Mouse (Mus musculus): ENCODE data around the gene Zbtb6. TPM values are rescaled to one million over a fixed set of nuclear protein-coding genes. Genes with fewer than 3 reads are reported as not detected.
A peak's percentile ranks its signal among the peaks of the same experiment; 100 is the strongest.

Zbtb6 gene
- 7.4 and 8.0 TPM in 2 replicates for polyA plus RNA-seq (2012; rRNA removed)

DNA sequence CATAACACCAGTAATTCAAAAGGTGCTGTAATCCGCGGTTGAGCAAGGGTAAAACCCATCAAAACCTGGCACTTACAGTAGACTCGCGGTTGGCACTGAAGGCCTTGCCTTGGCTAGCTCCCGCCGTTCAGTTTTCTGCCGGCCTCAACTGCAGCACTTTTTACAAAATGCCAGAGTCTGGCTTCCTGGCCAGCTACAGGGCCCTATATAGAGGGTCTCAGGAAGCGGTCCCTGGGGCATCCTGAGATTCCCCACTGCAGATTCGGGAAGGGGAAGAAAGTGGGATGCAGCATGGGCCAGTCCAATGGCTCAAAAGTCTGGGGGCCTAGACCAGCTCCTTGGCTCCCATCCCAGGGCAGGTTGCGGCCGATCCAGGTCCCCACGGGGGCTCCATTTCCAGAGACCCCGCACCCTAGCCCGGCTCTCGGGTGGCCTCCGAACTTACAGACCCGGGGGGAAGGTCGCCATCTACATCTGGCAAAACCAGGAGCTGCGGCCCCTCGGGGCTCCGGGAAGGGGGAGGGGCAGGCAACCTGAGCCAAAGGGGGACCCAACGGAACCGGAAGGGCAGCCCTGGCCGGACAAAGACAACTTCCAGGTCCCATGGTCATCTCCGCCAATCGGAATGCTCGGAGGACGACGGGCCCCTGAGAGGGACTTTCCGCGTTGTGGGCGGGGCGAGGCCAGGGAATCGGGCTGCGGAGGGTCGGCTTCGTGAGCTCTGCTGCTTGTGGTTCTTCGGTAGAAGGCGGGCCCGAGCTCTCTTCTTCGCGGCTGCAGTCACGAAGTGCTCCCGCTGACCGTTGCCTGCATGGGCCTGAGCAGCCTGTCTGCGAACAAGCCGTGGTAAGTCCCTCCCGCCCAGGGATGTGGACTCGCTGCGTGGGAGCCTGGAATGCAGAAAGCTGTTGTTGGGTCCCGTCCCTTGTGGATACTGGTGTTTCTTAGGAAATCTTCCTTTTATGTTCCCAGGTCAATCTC, at the start of gene Zbtb6, which contains the start of the genes Zbtb26 and Rabgap1:
Gene Zbtb6 (minus strand): TSS at position 561 of the 981 bp plus-strand sequence.
Gene Zbtb26 (minus strand): TSS at position 525 of the 981 bp plus-strand sequence.
Gene Rabgap1 (plus strand): TSS at position 669 of the 981 bp plus-strand sequence.
- H3K27ac ChIP-seq (ENCODE audit: insufficient read depth, low read length) = peak within 1 kb of the TSS; percentile 80
- TF ChIP-seq CTCF (IDR thresholded peaks at IDR 0.05; ENCODE audit: borderline replicate concordance, insufficient read depth, low read depth, low read length) (no peak), POLR2A (IDR thresholded peaks at IDR 0.05; ENCODE audit: borderline replicate concordance, insufficient read depth, low read length) (peak; percentile 84)
- under 1% methylated on average over 51 of the region's 51 CpGs for WGBS
- no peaks in the 10 kb centered on the region for H3K27me3 ChIP-seq (ENCODE audit: control insufficient read depth, insufficient read depth, low read length)
- H3K4me1 ChIP-seq (ENCODE audit: control insufficient read depth, insufficient read depth, low read length) = no peaks in the 10 kb centered on the region
- DNase-seq = peak; percentile 95
- peak within 1 kb of the TSS; percentile 78 for H3K4me3 ChIP-seq (replicated peaks; ENCODE audit: insufficient read depth, low read depth, low read length)

DNA sequence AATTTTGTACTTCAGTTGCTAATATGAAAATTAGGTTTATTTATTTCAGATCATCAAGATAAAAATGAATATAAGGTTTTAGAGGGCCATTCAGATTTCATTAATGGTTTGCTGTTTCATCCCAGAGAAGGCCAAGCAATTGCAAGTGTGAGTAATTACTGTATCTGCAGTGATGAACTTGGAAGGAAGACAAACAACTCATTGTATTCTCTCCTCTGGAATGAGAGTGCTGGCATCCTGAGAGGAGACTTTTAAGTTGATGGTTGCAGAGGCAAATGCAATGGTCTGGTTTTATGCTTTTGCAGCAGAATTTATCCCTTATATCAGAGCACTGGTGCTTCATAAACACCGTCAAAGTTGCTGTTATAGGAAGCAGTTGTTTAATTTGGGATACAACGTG, 46.0 kb upstream of the Zbtb6 start:
- DNase-seq = no peak
- no peaks in the 10 kb centered on the region for H3K4me1 ChIP-seq (ENCODE audit: control insufficient read depth, insufficient read depth, low read length)
- no peaks in the 10 kb centered on the region for H3K27me3 ChIP-seq (ENCODE audit: control insufficient read depth, insufficient read depth, low read length)
- TF ChIP-seq POLR2A (IDR thresholded peaks at IDR 0.05; ENCODE audit: borderline replicate concordance, insufficient read depth, low read length) (no peak), CTCF (IDR thresholded peaks at IDR 0.05; ENCODE audit: borderline replicate concordance, insufficient read depth, low read depth, low read length) (no peak)
- H3K27ac ChIP-seq (ENCODE audit: insufficient read depth, low read length) = no peak overlapping the region
- whole genome bisulfite sequencing = 98% methylated on average over 2 of the region's 2 CpGs
- no peak overlapping the region for H3K4me3 ChIP-seq (replicated peaks; ENCODE audit: insufficient read depth, low read depth, low read length)

DNA sequence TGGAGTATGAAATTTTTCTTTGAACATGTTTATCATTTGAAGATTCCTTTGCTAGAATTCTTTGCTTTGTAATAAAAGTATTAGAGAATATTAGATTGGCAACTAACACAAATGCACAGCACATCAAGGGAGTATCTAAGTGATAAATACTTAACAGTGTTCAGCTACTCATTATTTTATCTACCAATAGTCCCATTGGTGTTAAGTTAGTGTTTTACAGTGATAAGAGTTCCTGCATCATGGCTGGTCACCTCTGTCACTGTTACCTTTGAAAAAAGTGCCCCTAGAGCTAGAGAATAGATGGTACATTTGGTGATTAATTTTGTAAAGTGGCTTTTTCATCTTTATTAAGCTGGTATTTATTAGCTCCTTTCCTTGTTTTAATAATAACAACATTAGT, 43.4 kb upstream of the Zbtb6 start:
- Histone ChIP-seq H3K4me1 (ENCODE audit: control insufficient read depth, insufficient read depth, low read length) (no peaks in the 10 kb centered on the region), H3K4me3 (replicated peaks; ENCODE audit: insufficient read depth, low read depth, low read length) (no peak overlapping the region), H3K27me3 (ENCODE audit: control insufficient read depth, insufficient read depth, low read length) (no peaks in the 10 kb centered on the region), H3K27ac (ENCODE audit: insufficient read depth, low read length) (no peak overlapping the region)
- TF ChIP-seq CTCF (IDR thresholded peaks at IDR 0.05; ENCODE audit: borderline replicate concordance, insufficient read depth, low read depth, low read length) (no peak), POLR2A (IDR thresholded peaks at IDR 0.05; ENCODE audit: borderline replicate concordance, insufficient read depth, low read length) (no peak)
- no peak for DNase-seq

DNA sequence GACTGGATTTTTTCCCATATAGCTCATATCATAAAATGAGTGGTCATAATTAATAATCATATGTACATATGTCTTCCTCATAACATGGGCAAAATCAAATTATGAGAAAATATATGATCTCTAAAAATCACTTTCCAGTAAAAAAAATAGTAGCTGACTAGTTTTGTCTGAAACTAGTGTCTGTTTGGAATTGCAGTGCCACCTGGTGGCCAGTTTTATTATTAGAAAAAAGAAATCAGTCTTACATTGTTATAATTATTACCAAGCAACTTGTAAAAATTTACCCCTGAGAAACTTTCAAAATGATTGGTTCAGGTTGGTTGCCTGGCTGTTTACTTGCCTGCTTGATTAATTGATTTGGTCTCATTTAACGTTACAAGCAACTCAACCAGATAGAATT, 42.4 kb upstream of the Zbtb6 start:
- Histone ChIP-seq H3K4me1 (ENCODE audit: control insufficient read depth, insufficient read depth, low read length) (no peaks in the 10 kb centered on the region), H3K4me3 (replicated peaks; ENCODE audit: insufficient read depth, low read depth, low read length) (no peak overlapping the region), H3K27ac (ENCODE audit: insufficient read depth, low read length) (no peak overlapping the region), H3K27me3 (ENCODE audit: control insufficient read depth, insufficient read depth, low read length) (no peaks in the 10 kb centered on the region)
- WGBS = 89% methylated on average over 1 of the region's 1 CpGs
- TF ChIP-seq POLR2A (IDR thresholded peaks at IDR 0.05; ENCODE audit: borderline replicate concordance, insufficient read depth, low read length) (no peak), CTCF (IDR thresholded peaks at IDR 0.05; ENCODE audit: borderline replicate concordance, insufficient read depth, low read depth, low read length) (no peak)
- DNase-seq = peak in 1 of 2 experiments; percentile 29

DNA sequence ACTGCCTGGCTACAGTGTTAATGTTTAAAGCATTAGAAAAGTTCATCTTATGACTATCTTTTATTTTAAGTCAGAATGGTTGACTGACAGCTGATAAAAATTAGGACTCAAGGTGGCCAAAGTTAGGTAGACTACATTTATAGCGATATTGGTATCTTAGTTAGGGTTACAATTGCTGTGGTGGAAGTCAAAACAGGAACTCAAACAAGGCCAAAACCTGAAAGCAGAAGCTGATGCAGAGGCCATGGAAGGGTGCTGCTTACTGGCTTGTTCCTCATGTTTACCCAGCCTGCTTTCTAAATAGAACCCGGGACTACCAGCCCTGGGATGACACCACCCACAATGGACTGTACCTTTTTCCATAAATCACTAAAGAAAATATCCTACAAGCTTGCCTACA, 41.2 kb upstream of the Zbtb6 start:
- TF ChIP-seq POLR2A (IDR thresholded peaks at IDR 0.05; ENCODE audit: borderline replicate concordance, insufficient read depth, low read length) (no peak), CTCF (IDR thresholded peaks at IDR 0.05; ENCODE audit: borderline replicate concordance, insufficient read depth, low read depth, low read length) (no peak)
- Histone ChIP-seq H3K4me3 (replicated peaks; ENCODE audit: insufficient read depth, low read depth, low read length) (no peak overlapping the region), H3K27ac (ENCODE audit: insufficient read depth, low read length) (no peak overlapping the region), H3K4me1 (ENCODE audit: control insufficient read depth, insufficient read depth, low read length) (no peaks in the 10 kb centered on the region), H3K27me3 (ENCODE audit: control insufficient read depth, insufficient read depth, low read length) (no peaks in the 10 kb centered on the region)
- WGBS = 89% methylated on average over 2 of the region's 2 CpGs
- no peak for DNase-seq

DNA sequence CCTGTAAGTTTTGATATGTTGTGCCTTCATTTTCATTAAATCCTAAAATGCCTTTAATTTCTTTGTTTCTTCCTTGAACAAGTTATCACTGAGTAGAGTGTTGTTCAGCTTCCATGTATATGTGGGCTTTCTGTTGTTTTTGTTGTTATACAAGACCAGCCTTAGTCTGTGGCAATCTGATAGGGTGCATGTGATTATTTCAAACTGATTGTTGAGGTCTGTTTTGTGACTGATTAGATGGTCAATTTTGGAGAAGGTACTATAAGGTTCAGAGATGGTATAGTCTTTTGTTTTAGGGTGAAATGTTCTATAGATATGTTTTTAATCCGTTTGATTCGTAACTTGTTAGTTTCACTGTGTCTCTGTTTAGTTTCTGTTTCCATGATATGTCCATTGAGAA, 37.1 kb upstream of the Zbtb6 start:
- WGBS = 96% methylated on average over 2 of the region's 2 CpGs
- no peaks in the 10 kb centered on the region for H3K4me1 ChIP-seq (ENCODE audit: control insufficient read depth, insufficient read depth, low read length)
- TF ChIP-seq CTCF (IDR thresholded peaks at IDR 0.05; ENCODE audit: borderline replicate concordance, insufficient read depth, low read depth, low read length) = no peak
- no peak for TF ChIP-seq POLR2A (IDR thresholded peaks at IDR 0.05; ENCODE audit: borderline replicate concordance, insufficient read depth, low read length)
- no peak for DNase-seq
- H3K4me3 ChIP-seq (replicated peaks; ENCODE audit: insufficient read depth, low read depth, low read length) = no peak overlapping the region
- no peaks in the 10 kb centered on the region for H3K27me3 ChIP-seq (ENCODE audit: control insufficient read depth, insufficient read depth, low read length)
- no peak overlapping the region for H3K27ac ChIP-seq (ENCODE audit: insufficient read depth, low read length)

DNA sequence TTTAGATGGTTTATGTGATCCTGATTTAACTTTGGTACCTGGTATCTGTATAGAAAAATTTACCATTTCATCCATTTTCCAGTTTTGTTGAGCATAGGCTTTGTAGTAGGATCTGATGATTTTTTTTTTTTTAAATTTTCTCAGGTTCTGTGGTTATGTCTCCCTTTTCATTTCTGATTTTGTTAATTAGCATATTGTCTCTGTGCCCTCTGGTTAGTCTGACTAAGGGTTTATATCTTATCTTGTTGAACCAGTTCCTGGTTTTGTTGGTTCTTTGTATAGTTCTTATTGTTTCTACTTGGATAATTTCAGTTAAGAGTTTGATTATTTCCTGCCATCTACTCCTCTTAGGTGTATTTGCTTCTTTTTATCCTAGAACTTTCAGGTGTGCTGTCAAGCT, 36.6 kb upstream of the Zbtb6 start:
- H3K27me3 ChIP-seq (ENCODE audit: control insufficient read depth, insufficient read depth, low read length) = no peaks in the 10 kb centered on the region
- H3K27ac ChIP-seq (ENCODE audit: insufficient read depth, low read length) = no peak overlapping the region
- DNase-seq = no peak
- no peaks in the 10 kb centered on the region for H3K4me1 ChIP-seq (ENCODE audit: control insufficient read depth, insufficient read depth, low read length)
- TF ChIP-seq CTCF (IDR thresholded peaks at IDR 0.05; ENCODE audit: borderline replicate concordance, insufficient read depth, low read depth, low read length) = no peak
- TF ChIP-seq POLR2A (IDR thresholded peaks at IDR 0.05; ENCODE audit: borderline replicate concordance, insufficient read depth, low read length) = no peak
- H3K4me3 ChIP-seq (replicated peaks; ENCODE audit: insufficient read depth, low read depth, low read length) = no peak overlapping the region

DNA sequence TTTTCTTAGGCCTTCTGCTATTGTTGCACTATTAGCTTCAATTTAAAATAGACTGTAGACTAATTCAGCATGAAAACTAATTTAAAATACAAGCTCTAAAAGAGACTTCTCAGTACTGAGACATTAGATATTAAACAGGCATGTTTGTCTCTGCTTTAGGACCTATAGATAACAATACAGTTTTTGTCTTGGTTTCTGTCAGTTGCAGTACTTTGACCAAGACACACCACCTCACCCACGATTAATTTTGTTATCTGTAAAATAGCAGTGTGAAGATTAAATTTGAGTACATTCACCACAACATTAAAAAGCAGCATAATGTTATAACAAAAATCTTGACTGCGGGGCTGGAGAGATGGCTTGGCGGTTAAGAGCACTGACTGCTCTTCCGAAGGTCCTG, 23.3 kb upstream of the Zbtb6 start:
- no peak for DNase-seq
- WGBS = 95% methylated on average over 4 of the region's 4 CpGs
- no peak overlapping the region for H3K27ac ChIP-seq (ENCODE audit: insufficient read depth, low read length)
- no peaks in the 10 kb centered on the region for H3K27me3 ChIP-seq (ENCODE audit: control insufficient read depth, insufficient read depth, low read length)
- H3K4me1 ChIP-seq (ENCODE audit: control insufficient read depth, insufficient read depth, low read length) = no peaks in the 10 kb centered on the region
- H3K4me3 ChIP-seq (replicated peaks; ENCODE audit: insufficient read depth, low read depth, low read length) = no peak overlapping the region
- TF ChIP-seq POLR2A (IDR thresholded peaks at IDR 0.05; ENCODE audit: borderline replicate concordance, insufficient read depth, low read length) = no peak
- TF ChIP-seq CTCF (IDR thresholded peaks at IDR 0.05; ENCODE audit: borderline replicate concordance, insufficient read depth, low read depth, low read length) = no peak

Measured in cerebellum, adult 2 months (tissue).